Mouse (Mus musculus): ENCODE results near the gene Ascl4.

Ascl4 gene

GRCm38 (mm10) chr10:85969894-85970620 lies 42.6 kb downstream of the Ascl4 start:
- DNase-seq (ENCODE audit: low spot score in 2 of 2) = no peak

DNA sequence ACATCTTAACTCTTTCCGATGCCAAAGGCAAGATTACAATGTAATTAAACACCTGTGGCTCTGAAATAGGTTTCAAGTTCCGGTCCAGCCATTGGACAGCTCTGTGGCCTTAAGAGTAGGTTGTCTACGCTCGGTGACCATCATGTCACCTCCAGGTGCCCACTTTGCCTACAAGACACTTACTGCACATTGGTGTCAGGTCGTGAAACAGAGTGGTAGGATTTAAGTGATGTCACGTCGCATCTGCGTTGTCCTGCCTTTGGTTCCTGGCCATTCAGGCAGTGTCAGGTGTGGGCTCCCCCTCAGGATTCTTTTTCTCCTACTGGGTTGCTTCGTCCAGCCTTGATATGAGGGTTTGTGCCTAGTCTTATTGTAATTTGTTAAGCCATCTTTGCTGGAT lies 44.3 kb downstream of the Ascl4 start:
- DNase-seq (ENCODE audit: low spot score in 2 of 2) = no peak

- no peak for DNase-seq (ENCODE audit: low spot score in 2 of 2)
Observed at GRCm38 (mm10) chr10:85972915-85973314, 45.4 kb downstream of the Ascl4 start.

- no peak for DNase-seq (ENCODE audit: low spot score in 2 of 2)
Observed at GRCm38 (mm10) chr10:85989412-85990115, 62.1 kb downstream of the Ascl4 start.

- no peak for DNase-seq (ENCODE audit: low spot score in 2 of 2)
Observed at GRCm38 (mm10) chr10:85992412-85992811, 64.9 kb downstream of the Ascl4 start.

- DNase-seq (ENCODE audit: low spot score in 2 of 2) = no peak
Observed at GRCm38 (mm10) chr10:85993836-85994235, 66.4 kb downstream of the Ascl4 start.

- no peak for DNase-seq (ENCODE audit: low spot score in 2 of 2)
Observed at GRCm38 (mm10) chr10:85994543-85995104, 67.1 kb downstream of the Ascl4 start.
